Mouse (Mus musculus): ENCODE results near the gene N4bp1. TPM values are rescaled to one million over a fixed set of nuclear protein-coding genes. Genes with fewer than 3 reads are reported as not detected.
A peak's percentile ranks its signal among the peaks of the same experiment; 100 is the strongest.

Gene N4bp1
- total RNA-seq, 4 experiments from 2014 or later = 38.7 to 43.9 (median 41.0) TPM

- no peak for DNase-seq (ENCODE audit: low spot score in 2 of 2)
Measured at GRCm38 (mm10) chr8:86826538-86826937, 58.5 kb downstream of the N4bp1 start.

DNA sequence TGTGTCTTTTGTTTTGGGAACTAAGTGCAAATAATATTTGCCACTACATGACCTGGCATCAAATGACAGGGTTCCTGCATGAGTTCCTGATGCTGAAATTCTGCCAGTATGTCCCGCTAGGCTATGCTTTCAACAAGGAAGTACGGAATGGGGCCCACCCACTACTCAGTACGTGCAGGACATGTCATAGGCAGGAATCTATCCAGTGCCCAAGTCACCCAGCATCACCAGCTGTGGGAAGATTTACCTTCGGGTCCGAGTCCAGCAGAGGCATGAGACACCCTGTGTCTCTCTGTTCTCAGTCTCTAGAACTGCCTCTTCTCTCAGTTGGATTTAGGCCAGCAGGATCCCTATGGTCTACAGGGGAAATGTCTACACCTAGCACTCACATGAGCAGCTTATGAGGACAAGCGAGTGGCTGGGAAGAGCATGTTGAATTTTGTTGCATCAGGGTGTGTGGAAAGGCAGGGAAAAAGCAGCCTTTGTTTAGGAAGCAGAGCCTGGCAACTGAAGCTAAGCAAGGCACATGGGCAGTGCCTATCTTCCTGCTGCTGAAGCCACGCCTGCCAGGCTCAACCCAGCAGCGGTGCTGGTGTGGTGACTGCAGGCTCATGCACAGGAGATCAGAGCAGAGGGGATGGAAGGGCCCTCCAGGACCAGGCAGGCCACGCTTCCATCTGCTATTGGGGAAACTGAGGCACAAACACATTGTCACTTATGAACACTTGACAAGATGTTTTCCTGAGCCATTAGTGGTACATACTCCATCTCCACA is 59.2 kb downstream of the N4bp1 start:
- no peak for DNase-seq (ENCODE audit: low spot score in 2 of 2)

DNA sequence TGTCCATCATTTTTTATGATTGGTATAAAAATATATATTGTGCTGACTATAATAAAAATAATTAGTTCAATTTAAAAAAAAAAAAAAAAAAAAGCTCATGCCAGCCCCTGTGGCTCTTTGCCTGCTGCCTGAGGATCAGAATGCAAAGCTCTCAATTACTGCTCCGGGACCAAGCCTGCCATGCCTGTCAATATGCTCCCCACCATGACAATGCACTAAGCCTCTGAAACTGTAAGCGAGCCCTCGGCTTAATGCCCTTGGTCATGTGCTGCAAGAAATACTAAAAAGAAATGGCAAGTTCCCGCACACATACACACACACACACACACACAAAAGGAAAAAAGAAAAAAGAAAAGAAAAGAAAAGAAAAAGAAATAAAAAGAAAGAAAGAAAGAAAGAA is 60.3 kb downstream of the N4bp1 start:
- no peak for DNase-seq (ENCODE audit: low spot score in 2 of 2)

DNA sequence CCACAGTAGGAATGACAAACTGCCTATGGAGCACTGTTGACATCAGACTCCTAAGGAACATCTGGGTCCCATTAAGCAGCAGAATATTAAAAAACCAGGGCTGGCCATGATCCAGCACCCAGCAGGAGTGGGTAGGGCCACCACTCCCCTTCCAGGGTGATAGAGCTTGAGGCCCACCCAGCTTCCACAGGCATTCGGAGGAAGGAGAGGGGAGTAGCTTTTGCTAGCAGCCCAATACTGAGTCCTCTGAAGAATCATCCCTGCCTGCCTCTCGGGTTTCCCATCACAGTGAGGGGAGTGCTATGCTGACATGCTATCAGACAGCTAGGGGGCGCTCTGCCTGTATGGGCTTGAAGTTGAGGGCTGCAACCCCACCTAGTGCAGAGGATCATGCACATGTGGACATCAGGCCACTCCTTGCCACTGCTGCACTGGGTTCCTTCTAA is 64.3 kb downstream of the N4bp1 start:
- no peak for DNase-seq (ENCODE audit: low spot score in 2 of 2)

DNA sequence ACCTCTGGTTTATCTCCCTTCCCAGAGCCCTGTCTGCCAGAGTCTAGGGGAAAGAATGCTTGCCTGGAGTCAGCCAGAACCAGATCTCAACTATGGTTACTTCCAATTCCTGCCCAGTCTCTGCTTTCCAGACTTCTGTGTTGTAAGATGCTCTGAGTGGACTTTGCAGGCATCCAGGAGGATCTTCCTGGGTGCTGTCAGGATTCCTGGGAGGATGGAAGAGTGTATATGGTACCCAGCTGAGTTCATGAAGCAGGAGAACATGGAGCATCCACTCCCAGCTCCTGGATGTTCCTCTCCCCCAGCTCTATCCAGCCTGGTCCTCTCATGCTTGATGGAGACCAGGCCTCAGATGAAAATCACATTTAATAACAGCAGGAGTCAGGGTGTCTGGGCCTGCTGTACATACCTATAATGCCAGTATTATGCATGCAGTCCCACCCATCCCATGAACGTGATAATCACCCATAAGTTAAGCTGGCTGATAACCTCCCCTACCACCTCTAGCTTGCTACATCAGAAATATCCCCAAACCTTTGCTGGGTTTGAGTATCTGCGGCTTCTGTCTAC is 64.8 kb downstream of the N4bp1 start:
- no peak for DNase-seq (ENCODE audit: low spot score in 2 of 2)

GRCm38 (mm10) chr8:86819426-86819825 is 65.6 kb downstream of the N4bp1 start:
- DNase-seq (ENCODE audit: low spot score in 2 of 2) = no peak

GRCm38 (mm10) chr8:86808990-86809960 is 75.8 kb downstream of the N4bp1 start:
- DNase-seq (ENCODE audit: low spot score in 2 of 2) = no peak

DNA sequence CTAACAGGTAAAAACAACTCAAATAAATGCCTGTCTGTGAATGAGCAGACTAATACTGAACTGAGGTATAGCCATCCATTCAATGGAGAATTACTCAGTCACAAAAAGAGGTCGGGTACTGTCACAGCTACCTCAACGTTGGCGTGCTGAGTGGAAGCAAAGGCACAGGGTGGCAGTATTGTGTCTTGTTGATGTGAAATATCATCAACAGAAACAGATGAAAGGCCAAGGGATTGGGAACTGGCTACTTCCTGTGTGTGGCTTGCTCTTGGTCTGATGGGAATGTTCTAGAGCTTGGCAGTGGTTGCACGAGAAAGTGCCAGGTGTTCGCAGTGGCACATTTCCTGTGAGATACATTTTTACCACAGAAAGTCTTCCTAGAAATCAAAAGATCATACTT is 76.8 kb downstream of the N4bp1 start:
- DNase-seq (ENCODE audit: low spot score in 2 of 2) = no peak

DNA sequence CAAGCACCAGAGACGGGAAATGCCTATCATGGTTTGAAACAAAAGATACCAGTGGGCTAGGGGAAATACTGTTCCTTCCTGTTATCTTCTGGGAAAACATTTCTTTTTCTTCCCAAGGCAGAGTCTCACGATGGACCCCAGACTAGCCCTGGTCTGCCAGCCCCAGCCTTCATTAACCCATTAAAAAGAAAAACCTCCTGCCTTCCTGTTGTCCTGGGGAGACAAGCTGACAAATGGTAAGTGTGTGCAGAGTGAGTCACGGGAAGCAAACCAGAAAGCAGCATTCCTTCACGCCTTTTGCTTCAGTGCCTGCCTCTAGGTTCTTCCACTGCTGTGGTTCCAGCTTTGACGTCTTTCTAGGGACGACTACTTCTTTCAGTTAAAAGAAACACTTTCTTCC is 83.1 kb downstream of the N4bp1 start:
- DNase-seq (ENCODE audit: low spot score in 2 of 2) = no peak

GRCm38 (mm10) chr8:86800966-86801365 is 84.1 kb downstream of the N4bp1 start:
- no peak for DNase-seq (ENCODE audit: low spot score in 2 of 2)

DNA sequence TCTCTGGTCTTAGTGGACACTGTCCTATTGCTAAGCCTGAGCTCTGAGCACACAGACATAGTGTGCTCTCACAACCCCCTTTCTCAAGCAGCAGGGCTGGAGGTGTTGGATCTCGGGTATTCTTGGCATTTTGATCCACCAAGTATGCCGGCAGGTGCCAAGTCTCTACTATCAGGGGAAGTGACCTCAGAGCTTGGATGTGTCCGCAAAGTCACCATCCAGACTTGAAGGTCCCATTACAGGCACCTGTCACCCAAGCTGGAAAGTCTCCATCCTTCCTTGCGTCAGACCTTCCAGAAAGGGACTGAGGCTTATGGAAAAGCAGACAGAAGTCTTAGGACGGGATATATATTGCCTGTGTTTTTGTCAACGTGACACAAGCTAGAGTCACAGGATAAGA is 86.9 kb downstream of the N4bp1 start:
- DNase-seq (ENCODE audit: low spot score in 2 of 2) = no peak

- no peak for DNase-seq (ENCODE audit: low spot score in 2 of 2)
Measured at GRCm38 (mm10) chr8:86797705-86798104, 87.4 kb downstream of the N4bp1 start.

DNA sequence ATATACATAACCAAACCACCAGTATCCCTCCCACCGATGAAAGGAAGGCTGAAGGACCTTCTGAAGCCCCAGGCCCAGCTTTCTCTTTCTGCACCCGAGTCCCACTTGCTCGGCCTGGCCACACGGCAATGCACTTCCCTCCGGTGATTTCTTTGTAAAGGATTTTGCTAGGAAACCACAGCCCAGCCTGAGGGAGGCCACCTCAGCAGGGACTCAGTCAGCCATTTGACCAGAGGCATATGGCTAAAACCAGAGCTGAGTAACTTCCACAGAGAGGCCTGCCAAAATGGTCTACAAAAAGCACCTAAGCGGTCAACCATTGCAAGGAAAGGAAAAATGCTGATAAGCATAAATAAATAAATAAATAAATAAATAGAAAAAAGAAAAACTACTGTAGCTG is 90.3 kb downstream of the N4bp1 start:
- DNase-seq (ENCODE audit: low spot score in 2 of 2) = no peak

GRCm38 (mm10) chr8:86791542-86791941 is 93.5 kb downstream of the N4bp1 start:
- DNase-seq (ENCODE audit: low spot score in 2 of 2) = no peak

GRCm38 (mm10) chr8:86789576-86789975 is 95.5 kb downstream of the N4bp1 start:
- no peak for DNase-seq (ENCODE audit: low spot score in 2 of 2)

DNA sequence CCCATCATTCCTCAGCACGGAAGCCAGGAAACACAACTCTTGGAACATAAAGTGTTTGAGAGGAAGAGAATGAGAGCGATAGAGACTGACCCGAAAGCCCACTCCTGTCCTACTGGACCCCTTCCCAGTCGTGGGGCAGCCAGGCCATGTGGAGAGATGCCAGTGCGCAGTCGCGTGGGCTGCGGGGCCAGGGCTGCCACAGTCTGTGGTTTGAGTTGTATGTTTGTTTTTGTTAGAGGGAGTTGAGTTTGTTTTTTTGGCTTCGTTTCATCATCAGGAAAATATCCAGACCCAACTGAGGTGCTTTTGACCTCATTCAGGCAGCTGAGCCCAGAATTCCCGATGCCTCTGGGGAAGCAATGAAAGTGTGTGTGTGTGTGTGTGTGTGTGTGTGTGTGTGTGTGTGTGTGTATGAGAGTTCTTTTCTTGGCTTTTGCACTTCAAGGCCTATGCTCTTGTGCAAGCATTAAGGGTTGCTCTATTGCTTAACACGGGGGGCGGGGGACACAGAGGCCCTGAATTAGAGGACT is 97.1 kb downstream of the N4bp1 start:
- no peak for DNase-seq (ENCODE audit: low spot score in 2 of 2)

DNA sequence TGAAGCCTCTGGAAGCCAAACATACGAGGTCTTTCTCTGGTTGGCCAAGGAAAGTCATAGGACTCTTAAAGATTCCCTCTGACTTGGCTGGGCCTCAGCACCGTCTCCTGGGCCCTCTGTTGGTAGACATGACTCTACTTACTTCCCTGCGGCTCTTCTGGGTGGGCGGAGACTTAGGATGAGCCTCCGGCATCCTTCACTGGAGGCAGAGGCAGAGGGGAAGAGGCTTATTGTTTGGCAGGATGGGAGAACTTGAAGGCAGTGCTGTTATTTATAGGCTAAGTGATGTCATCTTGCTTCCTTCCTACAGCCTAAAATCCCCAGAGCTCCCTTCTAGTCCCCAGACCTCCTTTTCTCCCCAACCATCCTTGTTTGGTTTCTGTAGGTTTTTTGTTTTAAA is 98.6 kb downstream of the N4bp1 start:
- DNase-seq (ENCODE audit: low spot score in 2 of 2) = no peak

- no peak for DNase-seq (ENCODE audit: low spot score in 2 of 2)
Measured at GRCm38 (mm10) chr8:86781094-86781493, 104.0 kb downstream of the N4bp1 start.

GRCm38 (mm10) chr8:86779207-86779606 is 105.9 kb downstream of the N4bp1 start:
- DNase-seq (ENCODE audit: low spot score in 2 of 2) = no peak

DNA sequence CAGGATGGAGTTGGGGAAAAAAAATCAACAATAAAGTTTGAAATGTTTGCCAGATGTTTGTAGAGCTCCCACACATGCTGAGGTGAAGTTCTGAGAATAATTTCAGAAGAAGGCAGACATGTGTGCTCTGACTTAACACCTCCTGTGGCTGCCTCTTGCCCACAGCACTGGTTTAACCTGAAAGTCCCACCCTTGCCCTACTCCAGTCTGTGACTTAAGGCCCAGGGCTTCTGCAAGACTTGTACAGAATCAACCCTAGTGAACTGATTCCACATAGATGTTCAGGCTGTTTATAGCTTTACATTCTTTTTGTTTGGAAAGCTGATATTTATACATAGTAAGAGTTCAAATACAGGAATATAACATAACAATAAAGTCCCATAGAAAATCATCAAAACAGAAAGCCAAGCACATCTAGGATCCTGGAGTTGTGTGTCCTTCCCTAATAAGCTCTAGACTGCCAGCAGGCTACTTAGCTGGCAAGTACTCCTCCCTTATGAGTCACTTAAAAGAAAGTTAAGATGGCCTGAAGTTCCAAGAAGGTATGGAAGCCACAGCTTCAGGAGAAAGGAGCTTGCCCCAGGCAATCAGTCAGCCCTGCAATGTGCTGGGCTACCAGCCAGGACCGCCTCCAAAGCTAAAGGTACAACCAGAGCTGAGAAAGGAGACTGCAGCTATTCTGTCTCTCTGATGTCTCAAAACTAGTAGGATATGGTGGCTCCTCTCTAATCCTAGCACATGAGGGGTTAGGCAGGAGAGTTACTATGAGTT is 114.9 kb downstream of the N4bp1 start:
- DNase-seq (ENCODE audit: low spot score in 2 of 2) = no peak

GRCm38 (mm10) chr8:86768499-86768898 is 116.6 kb downstream of the N4bp1 start:
- peak in 1 of 2 experiments; percentile 48 for DNase-seq (ENCODE audit: low spot score in 2 of 2)

All from left cerebral cortex, adult 8-10 months (tissue).